Mouse (Mus musculus) intestine, embryonic 14.5 days (tissue): ENCODE results near the gene Glipr2. TPM values are rescaled to one million over a fixed set of nuclear protein-coding genes. Genes with fewer than 3 reads are reported as not detected.

Experiments
- ATAC-seq: fragments of 200-750 bp; cut with Nextera tagmentation; replicated peaks from 2 replicates; pipeline ENCODE4 v1.8.0; 2017; ENCODE audit warnings: low read depth, moderate number of reproducible peaks, moderate TSS enrichment, moderate library complexity; ENCODE audit not compliant: low FRiP score, low TSS enrichment
- DNase-seq: peaks from one replicate; pipeline ENCODE4 v3.0.0-alpha.2; 2018; ENCODE audit warnings: low spot score
- H3K27ac ChIP-seq: fragments of 300-500 bp; sonication (generic); 2 replicates; pipeline ENCODE4 v1.5.1; 2014; ENCODE audit warnings: low read depth, mild to moderate bottlenecking, control low read depth
- H3K27me3 ChIP-seq: fragments of 300-500 bp; sonication (generic); replicated peaks from 2 replicates; pipeline ENCODE4 v1.6.1; 2014; ENCODE audit warnings: low read length, control low read depth; ENCODE audit not compliant: control insufficient read depth, insufficient read depth
- H3K36me3 ChIP-seq: fragments of 300-500 bp; sonication (generic); 2 replicates; pipeline ENCODE4 v1.6.1; 2014; ENCODE audit warnings: low read length, control low read depth; ENCODE audit not compliant: control insufficient read depth, insufficient read depth
- H3K4me1 ChIP-seq: fragments of 300-500 bp; sonication (generic); replicated peaks from 2 replicates; pipeline ENCODE4 v1.6.1; 2014; ENCODE audit warnings: low read length, control low read depth, mixed read lengths; ENCODE audit not compliant: control insufficient read depth, insufficient read depth
- H3K4me2 ChIP-seq: fragments of 300-500 bp; sonication (generic); 2 replicates; pipeline ENCODE4 v1.6.1; 2014; ENCODE audit warnings: low read length
- H3K4me3 ChIP-seq: fragments of 300-500 bp; sonication (generic); 2 replicates; pipeline ENCODE4 v1.5.1; 2014; ENCODE audit warnings: low read depth, low read length, control low read depth, mixed read lengths
- H3K9ac ChIP-seq: fragments of 300-500 bp; sonication (generic); 2 replicates; pipeline ENCODE4 v1.6.1; 2014; ENCODE audit warnings: mild to moderate bottlenecking, low read length
- H3K9me3 ChIP-seq: fragments of 300-500 bp; sonication (generic); 2 replicates; pipeline ENCODE4 v1.6.1; 2016; ENCODE audit warnings: low read length, control low read depth; ENCODE audit not compliant: control insufficient read depth
- WGBS: fragments of 180-500 bp; shearing (Covaris S2); extraction: QIAGEN DNeasy Blood & Tissue Kit; methylation state at CpG from one replicate; pipeline ENCODE4 v1.1.7; 2014; 5-methylcytosine and 5-hydroxymethylcytosine counted together
- polyA plus RNA-seq: library from polyadenylated mRNA; unstranded; fragments of >200 nt; fragmentation: Nextera tagmentation; extraction: Ambion mirVana; gene quantifications from 2 replicates; pipeline ENCODE4 v1.2.1, GENCODE M21; 2014

Glipr2 gene
- polyA plus RNA-seq, 1 experiment from 2014 or later, result 102 TPM

GRCm38 (mm10) chr4:44022323-44022722, 65.1 kb downstream of the Glipr2 start:
- WGBS, result 83% methylated on average over 4 of the region's 4 CpGs
- Histone ChIP-seq H3K4me2 (no peak overlapping the region), H3K27ac (no peak overlapping the region), H3K4me3 (no peak overlapping the region), H3K9ac (no peak overlapping the region), H3K36me3 (peaks cover 90% of the 10 kb centered on the region), H3K4me1 (no peaks in the 10 kb centered on the region), H3K27me3 (no peaks in the 10 kb centered on the region), H3K9me3 (no peaks in the 10 kb centered on the region)
- no peak for DNase-seq
- no peak for ATAC-seq

DNA sequence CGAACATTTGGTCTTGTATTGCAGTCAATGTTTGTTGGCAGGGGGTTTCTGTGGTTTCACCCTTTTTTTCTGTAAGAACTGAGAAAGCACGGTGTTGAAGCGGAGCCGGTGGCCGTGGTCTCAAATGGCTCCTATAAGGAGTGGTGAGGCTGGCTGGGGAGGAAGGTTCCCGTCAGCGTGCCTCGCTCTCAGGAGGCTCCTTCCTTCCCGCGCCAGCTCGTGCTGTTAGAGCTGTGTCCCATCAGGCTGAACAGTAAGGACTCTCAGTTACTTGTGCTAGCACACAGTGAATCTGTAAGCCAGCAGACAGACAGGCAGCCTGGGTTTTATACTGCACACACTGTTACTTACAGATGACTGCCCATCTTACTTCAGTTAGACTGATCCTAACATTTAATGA, 65.6 kb downstream of the Glipr2 start:
- no peak overlapping the region for H3K4me2 ChIP-seq
- no peaks in the 10 kb centered on the region for H3K27me3 ChIP-seq
- H3K27ac ChIP-seq, result no peak overlapping the region
- no peak for DNase-seq
- WGBS, result 91% methylated on average over 11 of the region's 11 CpGs
- peaks cover 94% of the 10 kb centered on the region for H3K36me3 ChIP-seq
- H3K4me1 ChIP-seq, result peaks cover 3% of the 10 kb centered on the region; the same call in 1 of the 2 replicates
- ATAC-seq, result no peak
- no peaks in the 10 kb centered on the region for H3K9me3 ChIP-seq
- no peak overlapping the region for H3K4me3 ChIP-seq
- H3K9ac ChIP-seq, result no peak overlapping the region

GRCm38 (mm10) chr4:44023681-44024080, 66.5 kb downstream of the Glipr2 start:
- Histone ChIP-seq H3K4me1 (peaks cover 10% of the 10 kb centered on the region; the same call in 1 of the 2 replicates), H3K9ac (no peak overlapping the region), H3K4me3 (no peak overlapping the region), H3K27me3 (no peaks in the 10 kb centered on the region), H3K9me3 (no peaks in the 10 kb centered on the region), H3K27ac (no peak overlapping the region), H3K36me3 (peaks cover 99% of the 10 kb centered on the region), H3K4me2 (no peak overlapping the region)
- DNase-seq, result no peak
- 94% methylated on average over 9 of the region's 9 CpGs for WGBS
- ATAC-seq, result no peak

- peaks cover 97% of the 10 kb centered on the region for H3K36me3 ChIP-seq
- no peak overlapping the region for H3K4me2 ChIP-seq
- 94% methylated on average over 6 of the region's 6 CpGs for WGBS
- no peak overlapping the region for H3K4me3 ChIP-seq
- H3K27ac ChIP-seq, result no peak overlapping the region
- no peak for ATAC-seq
- H3K4me1 ChIP-seq, result peaks cover 10% of the 10 kb centered on the region; the same call in 1 of the 2 replicates
- DNase-seq, result no peak
- H3K9me3 ChIP-seq, result no peaks in the 10 kb centered on the region
- H3K9ac ChIP-seq, result no peak overlapping the region
- no peaks in the 10 kb centered on the region for H3K27me3 ChIP-seq
These were observed 67.0 kb downstream of the Glipr2 start for GRCm38 (mm10) chr4:44024241-44024640.

DNA sequence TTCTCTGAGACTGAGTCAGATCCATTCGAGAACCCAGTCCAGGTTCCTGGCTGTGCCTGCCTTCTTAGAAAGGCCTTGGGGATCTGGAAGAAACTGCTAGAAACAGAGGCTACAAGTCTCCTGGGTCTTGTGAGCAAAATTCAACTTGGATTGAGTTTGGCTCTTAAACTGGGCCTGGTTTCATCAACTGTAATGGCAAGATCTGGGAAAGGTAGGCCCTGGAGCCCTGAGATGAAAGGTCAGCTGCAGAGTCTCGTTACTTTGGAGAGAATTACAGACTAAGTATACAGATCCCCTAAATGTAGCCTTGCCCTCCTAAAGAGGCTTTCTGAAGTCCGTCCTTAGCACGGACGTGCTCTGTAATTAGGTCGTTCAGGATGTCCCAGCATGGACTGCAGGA, 68.4 kb downstream of the Glipr2 start:
- no peak for DNase-seq
- ATAC-seq, result no peak

More for the DNA sequence above, 68.4 kb downstream of the Glipr2 start:
- Histone ChIP-seq H3K4me1 (peaks cover 10% of the 10 kb centered on the region; the same call in 1 of the 2 replicates), H3K9ac (no peak overlapping the region), H3K27me3 (no peaks in the 10 kb centered on the region), H3K36me3 (peaks cover 95% of the 10 kb centered on the region), H3K4me3 (no peak overlapping the region), H3K27ac (no peak overlapping the region), H3K9me3 (no peaks in the 10 kb centered on the region), H3K4me2 (no peak overlapping the region)
- 88% methylated on average over 6 of the region's 6 CpGs for WGBS

Other genes starting within 250 kb of the Glipr2 start
- gene Olfr71, start 247.1 kb upstream of the Glipr2 start, polyA plus RNA-seq, result not detected in 2 replicates
- gene Hrct1, start 230.2 kb upstream of the Glipr2 start, polyA plus RNA-seq, result 0.61 and 0.85 TPM in 2 replicates
- 0.04 TPM in 1 of 2 replicates, not detected in the other for gene Spaar, start 227.4 kb upstream of the Glipr2 start, polyA plus RNA-seq
- gene Olfr159, start 186.4 kb upstream of the Glipr2 start, polyA plus RNA-seq, result not detected in 2 replicates
- not detected in 2 replicates for gene Olfr156, start 133.5 kb upstream of the Glipr2 start, polyA plus RNA-seq
- not detected in 2 replicates for gene Olfr157, start 117.2 kb upstream of the Glipr2 start, polyA plus RNA-seq
- not detected in 2 replicates for gene Olfr155, start 105.8 kb upstream of the Glipr2 start, polyA plus RNA-seq
- 27.6 and 30.8 TPM in 2 replicates for gene Reck, start 81.9 kb upstream of the Glipr2 start, polyA plus RNA-seq
- gene Ccin, start 26.1 kb downstream of the Glipr2 start, polyA plus RNA-seq, result 0.15 TPM in 1 of 2 replicates, not detected in the other
- 233 and 240 TPM in 2 replicates for gene Clta, start 47.1 kb downstream of the Glipr2 start, polyA plus RNA-seq
- 41.5 and 42.3 TPM in 2 replicates for gene Gne, start 126.8 kb downstream of the Glipr2 start, polyA plus RNA-seq